Mouse (Mus musculus) bone marrow, adult 2 months (tissue): ENCODE data around the gene Gm15517.
"Not testable (repeated sequence)": the region's sequence is repeated elsewhere in the genome, so short reads cannot be mapped to it uniquely, and the experiment has no call there.

ENCODE experiments used
- CTCF ChIP-seq: fragments of 200-500 bp; IDR thresholded peaks from 2 replicates; pipeline ENCODE4 v1.5.1; 2011; ENCODE audit warnings: low read length, control low read depth; ENCODE audit not compliant: control insufficient read depth, insufficient read depth
- POLR2A ChIP-seq: fragments of 200-500 bp; IDR thresholded peaks from 2 replicates; pipeline ENCODE4 v1.6.1; 2011; ENCODE audit warnings: low read depth, mild to moderate bottlenecking, control low read depth, low read length, borderline replicate concordance; ENCODE audit not compliant: control insufficient read depth

DNA sequence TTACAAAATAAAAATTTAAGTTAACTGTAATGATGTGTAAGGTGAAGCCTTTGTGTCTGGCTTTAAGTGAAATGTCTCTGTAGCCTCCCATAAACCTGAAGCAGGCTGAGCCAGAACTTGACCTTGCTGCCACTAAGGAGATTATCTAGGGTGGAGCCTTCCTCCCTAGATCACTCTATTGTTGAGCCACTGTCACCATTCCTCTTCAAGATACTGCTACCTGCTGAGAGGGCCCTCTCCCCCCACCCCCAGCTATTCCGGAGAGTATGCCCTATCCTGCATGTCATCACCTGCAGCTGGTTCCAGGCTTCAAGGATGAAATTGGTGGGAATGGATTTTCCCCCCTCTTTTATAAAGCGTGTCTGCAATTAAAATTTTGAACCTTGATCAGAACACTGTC, 36.3 kb downstream of the Gm15517 start:
- not testable (repeated sequence) for TF ChIP-seq CTCF, POLR2A
